Mouse (Mus musculus) limb, embryonic 10.5 days (tissue): ENCODE data around the gene Mrpl39. TPM values are rescaled to one million over a fixed set of nuclear protein-coding genes. Genes with fewer than 3 reads are reported as not detected.
A peak's percentile ranks its signal among the peaks of the same experiment; 100 is the strongest.

Experiments used
- DNase-seq: peaks from one replicate; pipeline ENCODE4 v3.0.0-alpha.2; 2017; ENCODE audit warnings: low spot score
- H3K27ac ChIP-seq: fragments of 300-500 bp; sonication (generic); 2 replicates; pipeline ENCODE4 v1.5.1; 2016; ENCODE audit warnings: mild to moderate bottlenecking
- H3K27me3 ChIP-seq: fragments of 300-500 bp; sonication (generic); 2 replicates; pipeline ENCODE4 v1.6.1; 2016; ENCODE audit warnings: low read depth, mild to moderate bottlenecking; ENCODE audit not compliant: poor library complexity, severe bottlenecking
- H3K36me3 ChIP-seq: fragments of 300-500 bp; sonication (generic); 2 replicates; pipeline ENCODE4 v1.6.1; 2016; ENCODE audit warnings: mild to moderate bottlenecking, moderate library complexity
- H3K4me1 ChIP-seq: fragments of 300-500 bp; sonication (generic); 2 replicates; pipeline ENCODE4 v1.6.1; 2016
- H3K4me3 ChIP-seq: fragments of 300-500 bp; sonication (generic); 2 replicates; pipeline ENCODE4 v1.5.1; 2016; ENCODE audit warnings: mild to moderate bottlenecking, moderate library complexity
- H3K9me3 ChIP-seq: fragments of 300-500 bp; sonication (generic); replicated peaks from 2 replicates; pipeline ENCODE4 v1.6.1; 2016; ENCODE audit warnings: mild to moderate bottlenecking
- WGBS: fragments of 180-500 bp; shearing (Covaris S2); methylation state at CpG from one replicate; pipeline ENCODE4 v1.1.7; 2016; 5-methylcytosine and 5-hydroxymethylcytosine counted together
- polyA plus RNA-seq: library from polyadenylated mRNA; unstranded; fragments of >200 nt; fragmentation: Nextera tagmentation; extraction: Ambion mirVana; gene quantifications from 2 replicates; pipeline ENCODE4 v1.2.1, GENCODE M21; 2016

Mrpl39 gene
- 52.5 and 55.3 TPM in 2 replicates for polyA plus RNA-seq

DNA sequence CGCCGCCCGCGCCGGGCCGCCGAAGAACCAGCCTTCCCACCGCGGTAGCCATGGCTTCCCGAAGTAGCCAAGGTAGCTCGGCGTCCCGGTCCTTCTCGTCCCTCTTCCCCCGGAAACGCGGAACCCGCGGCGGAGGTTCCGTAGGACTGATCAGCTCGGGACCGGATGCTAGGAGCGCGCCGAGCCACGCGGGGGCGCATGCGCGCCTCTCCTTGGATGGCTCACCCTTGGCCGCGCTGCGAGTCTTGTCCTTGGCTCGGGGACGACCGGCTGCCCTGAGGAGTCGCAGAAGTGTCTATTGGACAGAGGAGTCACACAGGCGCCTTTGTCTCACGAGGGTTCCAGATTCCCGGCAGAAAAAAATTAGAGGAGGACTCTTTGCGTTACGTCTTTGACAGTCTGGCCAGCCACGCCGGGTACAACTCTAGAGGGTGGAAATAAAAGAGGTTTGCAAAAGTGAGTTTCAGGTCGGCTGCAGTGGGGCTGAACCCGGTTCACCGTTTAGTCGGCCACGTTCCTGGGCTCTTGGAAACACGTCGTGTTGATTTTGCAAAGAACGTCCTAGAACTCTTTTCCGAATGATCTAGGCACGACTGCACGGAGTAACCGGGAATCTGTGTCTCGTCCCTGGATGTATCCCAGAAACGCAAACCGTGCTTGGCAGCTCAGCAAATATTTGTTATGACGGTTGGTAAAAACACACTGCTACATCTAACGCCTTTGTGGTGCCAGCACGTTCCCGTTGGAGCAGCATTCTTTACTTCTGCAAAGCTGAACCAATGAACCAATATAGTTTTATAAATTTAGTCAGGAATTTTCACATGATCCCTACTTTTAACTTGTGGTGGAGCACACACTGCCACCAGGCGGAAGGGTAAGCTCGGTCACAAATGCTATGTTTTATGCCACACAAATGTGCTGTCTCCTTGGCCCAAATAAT, at the start of gene Mrpl39:
Gene Mrpl39 (minus strand): TSS at position 577 of the 940 bp plus-strand sequence.
- Histone ChIP-seq H3K4me1 (peaks cover 5% of the 10 kb centered on the region), H3K27ac (peak within 1 kb of the TSS; percentile 90), H3K36me3 (peaks cover 25% of the 10 kb centered on the region), H3K4me3 (peak within 1 kb of the TSS; percentile 69), H3K27me3 (no peaks in the 10 kb centered on the region), H3K9me3 (no peaks in the 10 kb centered on the region)
- peak; percentile 98 for DNase-seq
- WGBS = 3% methylated on average over 66 of the region's 66 CpGs

DNA sequence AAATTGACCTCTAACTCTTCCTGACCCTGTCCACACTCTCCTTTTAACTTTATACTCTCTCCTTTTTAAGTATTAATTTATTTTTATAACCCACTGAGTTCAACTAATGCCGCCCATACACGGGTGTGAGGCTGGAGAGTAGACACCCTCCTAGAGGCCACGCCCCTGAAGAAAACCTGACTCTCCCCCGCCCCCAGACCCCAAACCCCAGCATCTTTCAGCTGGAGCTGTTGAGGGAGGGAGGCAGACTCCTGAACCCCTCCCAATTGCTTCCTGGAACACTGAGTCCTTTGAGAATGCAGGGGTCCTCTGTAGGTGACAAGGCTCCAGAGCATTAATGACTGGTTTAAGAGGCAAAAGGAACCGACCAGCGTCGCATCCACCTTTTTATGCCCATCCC, 49.4 kb upstream of the Mrpl39 start:
- 29% methylated on average over 7 of the region's 7 CpGs for WGBS
- H3K36me3 ChIP-seq = no peaks in the 10 kb centered on the region
- no peaks in the 10 kb centered on the region for H3K27me3 ChIP-seq
- H3K27ac ChIP-seq = no peak overlapping the region
- no peak for DNase-seq
- H3K9me3 ChIP-seq = no peaks in the 10 kb centered on the region
- H3K4me1 ChIP-seq = peaks cover 6% of the 10 kb centered on the region; the same call in 1 of the 2 replicates
- H3K4me3 ChIP-seq = no peak overlapping the region

DNA sequence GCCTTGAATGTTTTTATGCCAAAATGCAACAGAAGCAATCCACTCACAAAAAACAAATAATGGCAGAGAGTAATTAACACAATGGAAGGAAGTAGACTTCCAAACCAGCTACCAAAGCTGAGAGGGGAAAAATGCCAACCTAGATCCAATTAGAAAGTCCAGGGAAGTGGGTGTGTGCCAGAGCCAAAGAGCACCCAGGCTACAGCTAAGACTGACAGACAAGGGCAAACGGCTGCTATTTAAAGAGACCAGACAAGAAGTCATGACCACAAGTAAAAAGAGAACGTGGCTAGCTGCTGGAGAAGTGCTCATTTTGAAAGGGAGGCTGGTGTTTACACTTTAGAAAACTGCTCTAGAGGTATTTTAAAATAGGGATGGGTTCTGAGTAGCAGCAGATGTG, 47.7 kb upstream of the Mrpl39 start:
- no peak overlapping the region for H3K4me3 ChIP-seq
- no peak for DNase-seq
- H3K27me3 ChIP-seq = no peaks in the 10 kb centered on the region
- H3K36me3 ChIP-seq = no peaks in the 10 kb centered on the region
- H3K27ac ChIP-seq = no peak overlapping the region
- H3K4me1 ChIP-seq = peaks cover 6% of the 10 kb centered on the region; the same call in 1 of the 2 replicates
- no peaks in the 10 kb centered on the region for H3K9me3 ChIP-seq
- 61% methylated on average over 2 of the region's 2 CpGs for WGBS

DNA sequence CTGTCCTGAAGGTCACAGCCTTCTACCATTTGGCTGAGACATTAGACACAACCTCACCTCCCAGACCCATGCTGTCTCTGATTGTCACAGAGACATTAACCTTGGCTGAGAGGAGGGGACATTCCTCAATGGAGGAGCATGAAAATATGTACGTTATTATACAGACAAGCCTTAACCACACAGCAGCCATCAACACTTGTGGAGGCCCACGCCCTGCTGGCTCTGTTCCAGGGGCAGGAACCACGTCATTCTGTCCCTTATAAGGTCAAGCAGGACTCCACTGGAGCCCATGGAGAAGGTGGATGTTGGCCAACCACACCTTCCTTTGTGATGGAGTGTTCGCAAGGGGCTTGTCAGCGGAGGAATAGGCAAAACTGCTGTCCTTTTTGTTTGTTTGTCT, 44.2 kb upstream of the Mrpl39 start:
- Histone ChIP-seq H3K4me3 (no peak overlapping the region), H3K27ac (no peak overlapping the region), H3K4me1 (peaks cover 6% of the 10 kb centered on the region; the same call in 1 of the 2 replicates), H3K36me3 (no peaks in the 10 kb centered on the region), H3K9me3 (no peaks in the 10 kb centered on the region), H3K27me3 (peaks cover 21% of the 10 kb centered on the region)
- 85% methylated on average over 5 of the region's 5 CpGs for WGBS
- DNase-seq = no peak

DNA sequence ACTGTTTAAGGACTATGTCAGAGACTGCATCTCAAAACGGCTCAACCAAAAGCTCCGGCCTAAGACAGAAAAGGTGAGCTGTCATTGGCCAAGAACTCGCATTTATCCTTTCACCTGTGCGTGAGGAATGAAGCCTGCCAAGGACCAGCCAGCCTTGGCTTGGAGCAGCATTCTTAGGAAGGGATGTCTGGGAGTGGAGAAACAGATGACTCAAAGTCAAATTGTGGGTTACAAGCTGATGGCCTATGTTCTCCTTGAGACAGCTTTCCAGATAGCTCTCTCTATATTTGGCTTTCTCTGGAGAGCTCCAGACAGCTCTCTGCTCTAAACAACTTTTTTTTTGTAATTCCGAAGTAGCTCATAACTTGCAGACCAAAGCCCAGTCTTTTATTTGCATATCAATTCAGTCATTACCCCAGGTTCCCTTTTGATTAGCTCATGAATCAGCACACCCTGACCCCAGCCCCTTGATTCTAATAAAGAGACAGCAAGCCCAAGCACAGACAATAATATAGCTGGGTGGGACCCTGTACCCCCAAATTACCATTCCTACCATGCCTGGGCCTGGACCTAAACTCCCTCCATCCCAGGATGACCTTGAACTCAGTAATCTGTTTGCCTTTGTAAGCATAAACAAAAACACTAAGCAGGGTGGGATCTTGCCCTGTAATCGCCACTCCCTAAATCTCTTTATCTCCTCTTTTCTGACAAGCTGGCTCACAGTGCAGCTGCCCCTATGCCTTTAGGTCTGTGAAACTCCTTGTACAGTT, 43.5 kb upstream of the Mrpl39 start:
- H3K9me3 ChIP-seq = no peaks in the 10 kb centered on the region
- no peak overlapping the region for H3K27ac ChIP-seq
- DNase-seq = no peak
- H3K4me3 ChIP-seq = no peak overlapping the region
- H3K4me1 ChIP-seq = peaks cover 11% of the 10 kb centered on the region
- H3K27me3 ChIP-seq = peaks cover 28% of the 10 kb centered on the region
- H3K36me3 ChIP-seq = no peaks in the 10 kb centered on the region
- 87% methylated on average over 6 of the region's 6 CpGs for WGBS

DNA sequence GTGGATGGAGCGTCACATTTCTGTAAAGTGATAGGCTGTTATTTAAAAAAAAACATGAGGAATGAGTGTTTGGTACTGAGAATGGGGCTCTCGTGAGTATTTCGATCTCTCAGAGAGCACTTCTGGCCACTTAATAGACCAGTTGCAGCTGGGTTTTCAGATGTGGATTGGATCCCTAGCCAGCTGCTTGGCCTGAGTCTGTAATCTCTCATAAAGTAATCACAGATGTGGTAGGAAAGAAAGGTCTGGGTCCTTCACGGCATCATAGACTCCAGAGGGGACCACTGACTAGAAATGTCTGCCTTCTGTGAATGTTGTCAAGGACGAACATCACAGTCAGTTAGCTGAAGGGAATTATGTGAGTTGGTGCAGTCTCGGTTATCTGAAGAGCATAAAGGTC, 42.9 kb upstream of the Mrpl39 start:
- WGBS = 84% methylated on average over 6 of the region's 6 CpGs
- DNase-seq = no peak

DNA sequence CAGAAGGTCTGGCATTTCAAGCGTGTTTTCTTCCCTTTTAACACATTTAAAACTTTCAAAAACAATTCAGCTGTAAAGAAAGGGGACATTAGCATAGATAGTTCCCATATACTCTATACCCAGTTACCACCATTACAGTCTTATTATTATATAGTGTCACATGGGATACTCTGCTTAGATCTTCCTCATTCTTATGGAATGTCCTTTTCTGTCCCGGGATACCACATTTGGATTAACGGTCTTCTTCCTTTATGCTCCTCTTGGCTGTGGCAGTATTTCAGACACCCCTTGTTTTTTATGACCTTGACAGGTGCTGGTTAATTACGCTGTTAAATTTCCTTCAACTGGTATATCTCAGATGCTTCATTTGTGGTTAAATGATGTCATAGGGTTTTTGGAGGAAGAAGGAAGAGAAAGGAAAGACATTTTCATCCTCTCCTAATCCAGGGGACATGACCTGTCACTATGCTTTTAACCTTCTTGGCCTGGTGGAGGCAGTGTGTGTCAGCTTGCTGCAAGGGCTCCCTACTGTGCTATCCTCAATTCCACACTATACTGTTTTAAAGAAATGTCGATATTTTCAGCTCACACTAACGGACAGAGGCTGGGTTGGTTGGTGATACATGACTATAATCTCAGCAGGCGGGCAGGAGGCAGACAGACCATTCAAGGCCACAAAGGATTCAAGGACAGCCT, 40.7 kb upstream of the Mrpl39 start:
- peaks cover 19% of the 10 kb centered on the region for H3K4me1 ChIP-seq
- no peaks in the 10 kb centered on the region for H3K36me3 ChIP-seq
- peaks cover 45% of the 10 kb centered on the region for H3K27me3 ChIP-seq
- H3K4me3 ChIP-seq = no peak overlapping the region
- H3K27ac ChIP-seq = no peak overlapping the region
- 58% methylated on average over 7 of the region's 7 CpGs for WGBS
- H3K9me3 ChIP-seq = no peaks in the 10 kb centered on the region
- no peak for DNase-seq

More for the DNA sequence above, 42.9 kb upstream of the Mrpl39 start:
- Histone ChIP-seq H3K9me3 (no peaks in the 10 kb centered on the region), H3K27me3 (peaks cover 34% of the 10 kb centered on the region), H3K36me3 (no peaks in the 10 kb centered on the region), H3K27ac (no peak overlapping the region), H3K4me1 (peaks cover 16% of the 10 kb centered on the region), H3K4me3 (no peak overlapping the region)

DNA sequence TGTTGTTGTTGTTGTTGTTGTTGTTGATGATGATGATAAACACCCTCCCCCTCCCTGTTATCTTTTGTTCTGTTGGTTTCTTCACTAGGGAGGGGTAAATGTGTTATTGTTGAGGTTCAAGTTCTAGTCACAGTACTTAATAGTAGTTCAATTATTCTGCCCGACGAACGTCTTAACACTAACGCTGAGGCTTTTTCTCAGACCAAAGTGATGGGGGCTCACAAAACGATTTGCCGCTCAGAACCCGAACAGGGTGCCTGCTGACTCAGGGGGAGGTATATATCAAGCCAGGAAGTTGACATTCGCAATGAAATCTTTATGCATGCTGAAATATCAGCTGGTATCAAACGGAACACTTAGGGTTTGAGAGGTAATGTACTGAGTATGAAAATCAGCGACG, 39.8 kb upstream of the Mrpl39 start:
- Histone ChIP-seq H3K4me3 (peak overlapping the region; percentile 77), H3K36me3 (no peaks in the 10 kb centered on the region), H3K9me3 (no peaks in the 10 kb centered on the region), H3K4me1 (peaks cover 17% of the 10 kb centered on the region), H3K27ac (no peak overlapping the region), H3K27me3 (peaks cover 45% of the 10 kb centered on the region)
- no peak for DNase-seq
- 38% methylated on average over 11 of the region's 11 CpGs for WGBS

DNA sequence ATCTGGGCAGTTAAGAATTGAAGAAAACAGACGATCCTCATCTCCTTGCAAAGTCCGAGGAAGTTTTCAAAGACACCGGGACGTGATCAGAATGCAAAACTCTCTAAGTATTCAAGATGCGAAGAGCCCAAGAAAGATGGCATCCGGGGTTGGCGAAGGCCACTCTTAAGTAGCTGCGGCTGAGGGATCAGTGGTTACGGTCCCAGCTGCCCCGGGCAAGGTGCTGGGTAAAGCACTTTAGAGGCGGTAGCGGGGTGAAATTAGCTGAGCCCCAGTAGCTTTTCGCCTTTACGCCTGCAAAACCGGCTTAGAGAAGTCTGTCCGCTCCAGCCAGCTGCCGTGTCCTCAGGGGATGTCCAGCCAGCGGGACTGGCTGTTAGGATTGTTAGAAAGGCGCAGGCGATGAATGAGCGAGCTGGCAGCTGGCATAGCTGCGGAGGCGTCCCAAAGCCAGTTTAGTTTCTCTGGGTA, 39.3 kb upstream of the Mrpl39 start:
- WGBS = 1% methylated on average over 23 of the region's 23 CpGs

DNA sequence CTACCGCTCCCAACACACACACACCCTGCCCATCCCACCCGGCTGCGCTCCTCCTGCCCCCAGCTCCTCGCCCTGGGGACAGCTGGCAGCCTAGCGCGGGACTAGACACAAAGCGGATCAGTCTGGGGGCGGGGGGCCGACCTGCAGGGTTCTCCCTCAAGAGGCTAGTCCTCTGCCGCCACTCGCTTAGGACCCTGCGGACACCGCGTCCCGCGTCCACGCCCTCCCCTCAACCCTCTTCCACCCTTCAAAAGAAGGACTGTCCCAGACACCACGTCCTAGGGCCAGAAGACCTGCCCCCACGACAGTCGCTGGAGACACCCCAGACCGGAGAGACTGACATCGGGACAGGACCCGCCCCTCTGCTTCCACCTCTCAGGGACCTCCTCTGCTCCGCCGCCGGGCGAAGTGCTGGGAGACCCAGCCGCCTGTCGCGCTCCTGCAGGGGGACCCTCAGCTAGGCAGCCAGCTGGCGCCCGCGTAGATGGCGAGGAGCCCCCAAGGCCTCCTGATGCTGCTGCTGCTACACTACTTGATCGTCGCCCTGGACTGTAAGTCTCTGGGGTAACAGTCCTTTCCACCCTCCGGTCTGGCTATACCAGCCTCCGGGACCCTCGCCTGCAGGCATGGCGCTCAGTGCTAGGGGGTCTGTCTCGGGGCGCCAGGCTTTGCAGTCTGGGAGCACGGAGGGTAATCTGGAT, 38.6 kb upstream of the Mrpl39 start, which contains the start of gene Jam2:
Gene Jam2 (plus strand): TSS at position 121 of the 701 bp plus-strand sequence.
- no peaks in the 10 kb centered on the region for H3K9me3 ChIP-seq
- H3K27ac ChIP-seq = peak within 1 kb of the TSS; percentile 72
- no peaks in the 10 kb centered on the region for H3K36me3 ChIP-seq
- peak within 1 kb of the TSS; percentile 77 for H3K4me3 ChIP-seq
- H3K4me1 ChIP-seq = peaks cover 17% of the 10 kb centered on the region
- peak; percentile 78 for DNase-seq
- peaks cover 45% of the 10 kb centered on the region for H3K27me3 ChIP-seq
- under 1% methylated on average over 41 of the region's 43 CpGs for WGBS

More for the DNA sequence above, 39.3 kb upstream of the Mrpl39 start:
- DNase-seq = peak; percentile 67
- Histone ChIP-seq H3K36me3 (no peaks in the 10 kb centered on the region), H3K4me1 (peaks cover 17% of the 10 kb centered on the region), H3K27me3 (peaks cover 45% of the 10 kb centered on the region), H3K27ac (peak overlapping the region; percentile 72; the same call in 1 of the 2 replicates), H3K4me3 (peak overlapping the region; percentile 77), H3K9me3 (no peaks in the 10 kb centered on the region)

DNA sequence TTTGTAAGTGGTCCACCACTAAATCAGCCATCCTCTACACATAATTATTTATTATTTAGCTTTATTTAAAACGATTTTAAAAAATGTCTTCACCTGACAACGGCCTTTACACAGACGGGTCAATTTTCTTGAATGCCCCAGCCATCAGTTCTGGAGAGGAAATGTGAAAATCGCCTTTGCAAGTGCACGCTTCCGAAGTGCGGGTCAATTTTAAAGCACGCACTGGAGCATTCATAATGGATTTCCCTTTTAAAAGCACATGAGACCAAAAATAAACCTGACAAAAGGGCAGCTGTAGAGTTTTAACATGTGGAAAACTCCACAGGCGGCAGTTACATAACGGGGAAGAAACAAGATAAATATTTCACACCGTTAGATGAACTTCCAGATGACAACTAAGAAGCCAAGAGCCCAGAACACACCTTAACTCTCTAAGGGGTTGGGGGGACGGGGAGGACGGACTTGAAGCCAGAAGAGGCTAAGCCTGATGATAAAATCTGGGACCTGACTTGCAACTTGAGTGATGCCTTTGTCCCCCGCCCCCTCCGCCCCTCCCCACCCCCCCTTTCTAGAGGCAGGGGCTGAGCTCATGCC, 37.8 kb upstream of the Mrpl39 start:
- Histone ChIP-seq H3K4me3 (peak overlapping the region; percentile 77), H3K27ac (peak overlapping the region; percentile 72; the same call in 1 of the 2 replicates), H3K27me3 (peaks cover 45% of the 10 kb centered on the region), H3K36me3 (no peaks in the 10 kb centered on the region), H3K9me3 (no peaks in the 10 kb centered on the region), H3K4me1 (peaks cover 17% of the 10 kb centered on the region)
- DNase-seq = no peak
- 4% methylated on average over 15 of the region's 15 CpGs for WGBS
